Mouse (Mus musculus) erythroblast, embryonic 14.5 days (primary cell): ENCODE results near the gene Gpr108.

Source experiments
- GATA1 ChIP-seq: IDR thresholded peaks from 2 replicates; pipeline ENCODE4 v1.6.1; 2012; ENCODE audit warnings: low read length, inconsistent platforms, mixed read lengths
- TAL1 ChIP-seq: IDR thresholded peaks from 3 replicates; pipeline ENCODE4 v1.6.1; 2012; ENCODE audit warnings: low read length, inconsistent platforms, mixed read lengths

DNA sequence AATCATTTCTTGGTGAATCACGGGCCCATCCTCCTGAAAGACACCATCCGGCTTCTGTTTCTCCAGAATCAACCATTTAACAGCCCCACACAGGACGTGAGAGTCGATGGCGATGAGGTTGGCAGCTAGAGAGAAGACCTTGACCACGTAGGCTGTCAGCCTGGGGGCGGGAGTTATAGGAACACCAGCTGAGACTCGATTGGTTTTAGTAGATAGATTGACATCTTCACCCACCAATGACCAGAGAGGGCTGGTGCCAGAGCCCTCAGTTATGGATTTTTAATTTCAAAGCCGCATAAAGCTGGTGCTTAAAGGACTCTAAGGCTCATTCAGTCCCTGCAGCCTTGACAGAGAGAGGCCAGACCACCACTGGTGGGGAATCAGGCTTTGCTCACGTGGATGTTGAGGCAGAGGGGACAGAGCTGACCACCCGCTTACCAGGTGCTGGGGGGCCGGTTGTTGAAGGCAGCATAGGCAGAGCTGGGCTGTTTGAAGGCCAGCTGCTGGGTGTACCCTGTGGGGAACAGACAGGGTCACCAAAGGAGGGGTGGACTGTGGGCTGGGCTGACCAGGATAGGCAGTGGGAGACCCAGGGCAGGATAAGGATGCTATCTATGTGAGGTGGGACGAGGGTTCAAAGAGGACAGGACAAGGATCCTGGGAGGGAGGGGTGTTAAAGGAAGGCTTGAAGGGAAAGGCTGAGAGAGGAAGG, 33.4 kb downstream of the Gpr108 start:
- no peak for TF ChIP-seq GATA1
- no peak for TF ChIP-seq TAL1
